Mouse (Mus musculus): ENCODE results near the gene Gramd1b. TPM values are rescaled to one million over a fixed set of nuclear protein-coding genes. Genes with fewer than 3 reads are reported as not detected.

Gene Gramd1b
- polyA plus RNA-seq, 1 experiment from 2014 or later = 3.0 TPM

DNA sequence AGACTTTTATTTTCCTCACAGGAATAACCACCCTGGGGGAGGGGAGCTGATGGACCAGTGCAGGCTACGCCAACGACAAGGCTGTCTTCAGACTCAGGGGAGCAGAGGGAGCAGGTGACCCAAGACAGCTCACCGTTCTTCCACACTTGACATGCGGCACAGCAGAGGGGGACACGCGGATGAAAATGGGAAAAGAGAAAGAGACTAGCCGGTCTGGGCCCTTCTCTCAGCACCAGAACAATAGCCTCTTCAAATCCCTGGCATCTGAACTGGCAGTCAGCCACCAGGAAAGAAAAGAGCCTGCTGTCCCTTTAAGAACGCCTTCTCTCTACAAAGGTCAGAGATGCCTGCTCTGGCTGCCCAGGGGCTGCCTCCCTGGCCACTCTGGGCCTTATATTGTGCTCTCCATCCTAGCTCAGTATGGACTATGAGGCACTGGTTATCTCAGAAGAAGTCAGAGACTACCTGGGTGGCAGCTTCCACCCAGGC is 172.7 kb downstream of the Gramd1b start:
- no peak for ATAC-seq
- WGBS = 70% methylated on average over 8 of the region's 8 CpGs
- Histone ChIP-seq H3K27ac (no peak overlapping the region), H3K36me3 (no peaks in the 10 kb centered on the region), H3K27me3 (replicated peaks) (no peaks in the 10 kb centered on the region), H3K4me1 (replicated peaks) (no peaks in the 10 kb centered on the region), H3K9me3 (no peaks in the 10 kb centered on the region), H3K4me3 (replicated peaks) (no peak overlapping the region), H3K9ac (no peak overlapping the region), H3K4me2 (replicated peaks) (no peak overlapping the region)

- Histone ChIP-seq H3K4me1 (replicated peaks) (no peaks in the 10 kb centered on the region), H3K27ac (no peak overlapping the region), H3K27me3 (replicated peaks) (no peaks in the 10 kb centered on the region), H3K9me3 (no peaks in the 10 kb centered on the region), H3K9ac (no peak overlapping the region), H3K4me2 (replicated peaks) (no peak overlapping the region), H3K36me3 (no peaks in the 10 kb centered on the region), H3K4me3 (replicated peaks) (no peak overlapping the region)
- no peak for ATAC-seq
- 94% methylated on average over 4 of the region's 4 CpGs for WGBS
Measured at GRCm38 (mm10) chr9:40356768-40357446, 174.3 kb downstream of the Gramd1b start.

GRCm38 (mm10) chr9:40356368-40356767 is 174.8 kb downstream of the Gramd1b start:
- Histone ChIP-seq H3K9ac (no peak overlapping the region), H3K4me2 (replicated peaks) (no peak overlapping the region), H3K9me3 (no peaks in the 10 kb centered on the region), H3K27ac (no peak overlapping the region), H3K36me3 (no peaks in the 10 kb centered on the region), H3K27me3 (replicated peaks) (no peaks in the 10 kb centered on the region), H3K4me1 (replicated peaks) (no peaks in the 10 kb centered on the region), H3K4me3 (replicated peaks) (no peak overlapping the region)
- no peak for ATAC-seq
- 88% methylated on average over 5 of the region's 5 CpGs for WGBS

GRCm38 (mm10) chr9:40355406-40355805 is 175.8 kb downstream of the Gramd1b start:
- no peaks in the 10 kb centered on the region for H3K27me3 ChIP-seq (replicated peaks)
- no peaks in the 10 kb centered on the region for H3K9me3 ChIP-seq
- 92% methylated on average over 8 of the region's 8 CpGs for WGBS
- no peaks in the 10 kb centered on the region for H3K4me1 ChIP-seq (replicated peaks)
- no peak for ATAC-seq
- no peak overlapping the region for H3K4me3 ChIP-seq (replicated peaks)
- H3K9ac ChIP-seq = no peak overlapping the region
- no peak overlapping the region for H3K27ac ChIP-seq
- no peaks in the 10 kb centered on the region for H3K36me3 ChIP-seq
- H3K4me2 ChIP-seq (replicated peaks) = no peak overlapping the region

GRCm38 (mm10) chr9:40353596-40353995 is 177.6 kb downstream of the Gramd1b start:
- Histone ChIP-seq H3K9ac (no peak overlapping the region), H3K4me3 (replicated peaks) (no peak overlapping the region), H3K27ac (no peak overlapping the region), H3K4me2 (replicated peaks) (no peak overlapping the region), H3K36me3 (no peaks in the 10 kb centered on the region), H3K27me3 (replicated peaks) (no peaks in the 10 kb centered on the region), H3K9me3 (no peaks in the 10 kb centered on the region), H3K4me1 (replicated peaks) (no peaks in the 10 kb centered on the region)
- ATAC-seq = no peak
- WGBS = 85% methylated on average over 6 of the region's 6 CpGs

- ATAC-seq = no peak
- Histone ChIP-seq H3K4me3 (replicated peaks) (no peak overlapping the region), H3K9me3 (no peaks in the 10 kb centered on the region), H3K4me1 (replicated peaks) (peaks cover 7% of the 10 kb centered on the region; the same call in 1 of the 2 replicates), H3K4me2 (replicated peaks) (no peak overlapping the region), H3K9ac (no peak overlapping the region), H3K36me3 (no peaks in the 10 kb centered on the region), H3K27ac (no peak overlapping the region), H3K27me3 (replicated peaks) (no peaks in the 10 kb centered on the region)
- WGBS = 21% methylated on average over 7 of the region's 7 CpGs
Measured at GRCm38 (mm10) chr9:40350640-40351039, 180.5 kb downstream of the Gramd1b start.

DNA sequence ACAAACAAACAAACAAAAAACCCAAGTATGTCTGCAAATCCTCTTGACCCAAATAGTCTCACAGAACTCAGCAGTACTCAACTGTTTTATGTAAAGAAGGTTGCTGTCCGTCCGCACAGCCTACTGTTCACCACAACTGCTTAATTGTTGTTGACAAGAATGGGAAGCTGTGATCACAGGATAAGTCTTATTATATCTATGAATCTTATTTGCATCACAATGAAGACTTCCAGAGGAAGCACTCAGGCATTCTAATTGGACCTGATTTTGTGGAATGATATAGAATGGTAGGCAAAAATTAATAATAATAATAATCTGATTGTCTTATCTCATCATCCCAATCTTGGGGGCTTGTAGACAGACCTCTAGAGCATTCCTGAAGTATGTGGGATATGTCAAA is 181.1 kb downstream of the Gramd1b start:
- no peak overlapping the region for H3K9ac ChIP-seq
- H3K4me3 ChIP-seq (replicated peaks) = no peak overlapping the region
- H3K27me3 ChIP-seq (replicated peaks) = no peaks in the 10 kb centered on the region
- no peak overlapping the region for H3K27ac ChIP-seq
- WGBS = 98% methylated on average over 2 of the region's 2 CpGs
- no peaks in the 10 kb centered on the region for H3K36me3 ChIP-seq
- H3K9me3 ChIP-seq = no peaks in the 10 kb centered on the region
- no peak for ATAC-seq
- H3K4me1 ChIP-seq (replicated peaks) = peaks cover 13% of the 10 kb centered on the region; the same call in 1 of the 2 replicates
- H3K4me2 ChIP-seq (replicated peaks) = no peak overlapping the region

GRCm38 (mm10) chr9:40349554-40349953 is 181.6 kb downstream of the Gramd1b start:
- Histone ChIP-seq H3K9me3 (no peaks in the 10 kb centered on the region), H3K36me3 (no peaks in the 10 kb centered on the region), H3K27ac (no peak overlapping the region), H3K4me1 (replicated peaks) (peaks cover 15% of the 10 kb centered on the region; the same call in 1 of the 2 replicates), H3K4me2 (replicated peaks) (no peak overlapping the region), H3K27me3 (replicated peaks) (no peaks in the 10 kb centered on the region), H3K4me3 (replicated peaks) (no peak overlapping the region), H3K9ac (no peak overlapping the region)
- 80% methylated on average over 4 of the region's 4 CpGs for WGBS
- no peak for ATAC-seq

GRCm38 (mm10) chr9:40348714-40349233 is 182.4 kb downstream of the Gramd1b start:
- no peak overlapping the region for H3K27ac ChIP-seq
- H3K27me3 ChIP-seq (replicated peaks) = no peaks in the 10 kb centered on the region
- H3K36me3 ChIP-seq = no peaks in the 10 kb centered on the region
- H3K4me2 ChIP-seq (replicated peaks) = no peak overlapping the region
- H3K9ac ChIP-seq = no peak overlapping the region
- no peak for ATAC-seq
- no peak overlapping the region for H3K4me3 ChIP-seq (replicated peaks)
- 94% methylated on average over 8 of the region's 8 CpGs for WGBS
- no peaks in the 10 kb centered on the region for H3K9me3 ChIP-seq
- peaks cover 15% of the 10 kb centered on the region; the same call in 1 of the 2 replicates for H3K4me1 ChIP-seq (replicated peaks)

DNA sequence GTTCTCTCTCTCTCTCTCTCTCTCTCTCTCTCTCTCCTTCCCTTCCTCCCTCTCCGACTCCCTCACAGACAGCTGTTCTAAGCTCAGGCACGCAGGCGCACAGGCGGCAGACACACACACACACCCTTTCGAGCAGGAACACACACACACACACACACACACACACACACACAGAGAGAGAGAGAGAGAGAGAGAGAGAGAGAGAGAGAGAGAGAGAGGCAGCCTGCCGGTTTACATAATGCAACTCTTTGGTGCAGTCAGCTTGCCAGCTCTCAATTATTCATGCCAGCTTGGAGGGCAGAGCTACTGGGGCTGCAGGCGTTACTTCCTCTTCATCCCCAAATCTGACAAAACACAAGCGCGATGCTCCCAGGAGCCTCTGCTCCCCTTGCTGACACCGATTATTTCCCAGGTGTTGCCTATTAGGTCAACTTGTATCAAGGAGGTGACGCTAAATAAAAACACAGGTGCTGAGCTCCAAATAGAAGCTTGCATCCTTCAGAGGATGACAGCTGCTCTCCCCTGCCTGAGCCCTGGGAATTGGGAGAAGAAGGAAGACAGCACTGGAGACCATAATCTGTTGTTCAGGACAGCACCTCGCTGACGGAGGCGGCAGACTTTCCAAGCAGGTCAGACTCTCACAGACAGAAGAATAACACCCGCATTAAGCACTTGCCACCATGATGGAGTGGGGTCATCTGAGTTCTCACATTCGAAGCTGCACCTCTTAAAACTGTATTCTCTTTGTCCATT is 184.8 kb downstream of the Gramd1b start:
- no peaks in the 10 kb centered on the region for H3K36me3 ChIP-seq
- H3K9me3 ChIP-seq = no peaks in the 10 kb centered on the region
- ATAC-seq = peak; percentile 65
- no peak overlapping the region for H3K9ac ChIP-seq
- peaks cover 15% of the 10 kb centered on the region; the same call in 1 of the 2 replicates for H3K4me1 ChIP-seq (replicated peaks)
- peak overlapping the region; percentile 61 for H3K4me2 ChIP-seq (replicated peaks)
- H3K27ac ChIP-seq = no peak overlapping the region
- no peaks in the 10 kb centered on the region for H3K27me3 ChIP-seq (replicated peaks)
- 20% methylated on average over 16 of the region's 16 CpGs for WGBS
- H3K4me3 ChIP-seq (replicated peaks) = peak overlapping the region; percentile 23

GRCm38 (mm10) chr9:40345493-40346231 is 185.5 kb downstream of the Gramd1b start:
- H3K36me3 ChIP-seq = no peaks in the 10 kb centered on the region
- WGBS = 23% methylated on average over 13 of the region's 13 CpGs
- ATAC-seq = peak; percentile 66
- H3K9ac ChIP-seq = no peak overlapping the region
- H3K4me3 ChIP-seq (replicated peaks) = peak overlapping the region; percentile 23
- H3K9me3 ChIP-seq = no peaks in the 10 kb centered on the region
- H3K27ac ChIP-seq = no peak overlapping the region
- H3K4me1 ChIP-seq (replicated peaks) = peaks cover 15% of the 10 kb centered on the region; the same call in 1 of the 2 replicates
- H3K4me2 ChIP-seq (replicated peaks) = peak overlapping the region; percentile 61
- no peaks in the 10 kb centered on the region for H3K27me3 ChIP-seq (replicated peaks)

Measured in intestine, embryonic 15.5 days (tissue).